Mouse (Mus musculus) kidney, adult 2 months (tissue): ENCODE measurements around the gene Ercc4. TPM values are rescaled to one million over a fixed set of nuclear protein-coding genes. Genes with fewer than 3 reads are reported as not detected.

Experiments
- DNase-seq: peaks from one replicate; pipeline ENCODE4 v3.0.0; 2021
- H3K27ac ChIP-seq: fragments of 200-500 bp; 2 replicates; pipeline ENCODE4 v1.5.1; 2012; ENCODE audit warnings: low read depth, low read length, control low read depth, inconsistent platforms; ENCODE audit not compliant: insufficient read depth
- H3K27me3 ChIP-seq: fragments of 200-500 bp; replicated peaks from 2 replicates; pipeline ENCODE4 v1.6.1; 2012; ENCODE audit warnings: mild to moderate bottlenecking, moderate library complexity, low read length, inconsistent platforms; ENCODE audit not compliant: control insufficient read depth, insufficient read depth
- H3K36me3 ChIP-seq: fragments of 200-500 bp; 2 replicates; pipeline ENCODE4 v1.6.1; 2012; ENCODE audit warnings: mild to moderate bottlenecking, moderate library complexity, low read length, inconsistent platforms; ENCODE audit not compliant: control insufficient read depth, insufficient read depth
- H3K4me1 ChIP-seq: fragments of 200-500 bp; 2 replicates; pipeline ENCODE4 v1.6.1; 2011; ENCODE audit warnings: low read length; ENCODE audit not compliant: control insufficient read depth, insufficient read depth
- H3K4me3 ChIP-seq: fragments of 200-500 bp; 2 replicates; pipeline ENCODE4 v1.5.1; 2011; ENCODE audit warnings: mild to moderate bottlenecking, low read depth, low read length, control low read depth; ENCODE audit not compliant: insufficient read depth
- CTCF ChIP-seq: fragments of 200-500 bp; conservative IDR thresholded peaks from 2 replicates; pipeline ENCODE4 v1.5.1; 2011; ENCODE audit warnings: low read depth, mild to moderate bottlenecking, control low read depth, low read length, moderate library complexity, mixed read lengths; ENCODE audit not compliant: insufficient read depth, insufficient read length
- POLR2A ChIP-seq: fragments of 200-500 bp; IDR thresholded peaks from one replicate; pipeline ENCODE4 v1.6.1; 2011; ENCODE audit warnings: low read depth, low read length, control low read depth
- WGBS: fragments of 180-500 bp; shearing (Covaris S2); methylation state at CpG from one replicate; pipeline ENCODE4 v1.1.7; 2018; 5-methylcytosine and 5-hydroxymethylcytosine counted together
- polyA plus RNA-seq: library from polyadenylated mRNA; depleted of rRNA; stranded (reverse); fragments of >200 nt; gene quantifications from 2 replicates; pipeline ENCODE4 v1.2.3, GENCODE M21; 2012; rRNA removed

Gene Ercc4
- 10.0 and 13.2 TPM in 2 replicates for polyA plus RNA-seq

DNA sequence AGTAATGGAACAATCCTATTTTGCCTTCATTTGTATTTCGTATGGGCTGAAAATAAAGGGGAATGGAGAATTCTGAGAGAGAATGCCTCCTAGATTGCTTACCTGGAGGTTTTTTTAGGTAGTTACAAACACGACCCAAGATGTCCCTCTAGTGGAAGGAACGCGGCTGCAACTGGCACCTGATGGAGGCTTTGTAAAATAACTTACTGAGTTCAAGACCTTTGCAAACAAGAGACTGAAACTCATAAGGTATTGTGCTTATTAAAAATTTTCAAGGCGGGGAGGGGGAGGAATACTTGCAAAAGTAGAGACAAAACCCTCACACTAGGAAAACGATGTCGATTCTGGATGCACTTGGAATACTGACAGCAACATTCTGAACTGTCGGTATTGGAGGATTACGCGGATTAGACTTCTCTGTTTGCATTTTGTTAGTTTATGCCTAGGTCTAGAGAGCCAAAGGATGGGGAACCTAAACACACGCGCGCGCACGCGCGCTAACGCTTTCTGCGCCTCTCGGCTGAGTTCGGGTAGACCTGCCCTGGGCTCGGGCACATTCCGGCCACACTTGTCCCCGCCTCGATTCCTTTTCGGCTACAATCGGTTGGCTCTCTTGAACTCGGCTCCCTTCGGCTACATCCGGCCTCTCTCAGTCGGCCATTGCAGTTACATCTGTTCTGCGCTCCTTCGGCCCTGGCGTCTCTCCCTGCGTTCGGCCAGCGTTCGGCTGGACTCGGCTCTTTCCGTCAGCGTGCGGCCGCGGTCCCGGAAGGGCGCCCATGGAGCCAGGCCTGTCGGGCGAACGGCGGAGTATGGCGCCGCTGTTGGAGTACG lies at the start of gene Ercc4:
Gene Ercc4 (plus strand): TSS at position 529 of the 834 bp plus-strand sequence.
- peak; percentile 98 for DNase-seq
- Histone ChIP-seq H3K4me1 (peaks cover 5% of the 10 kb centered on the region; the same call in 1 of the 2 replicates), H3K27ac (peak within 1 kb of the TSS; percentile 72), H3K4me3 (peak within 1 kb of the TSS; percentile 77), H3K36me3 (peaks cover 2% of the 10 kb centered on the region; the same call in 1 of the 2 replicates), H3K27me3 (no peaks in the 10 kb centered on the region)
- under 1% methylated on average over 53 of the region's 53 CpGs for WGBS
- TF ChIP-seq CTCF: peak; percentile 67
- TF ChIP-seq POLR2A: peak; percentile 64

DNA sequence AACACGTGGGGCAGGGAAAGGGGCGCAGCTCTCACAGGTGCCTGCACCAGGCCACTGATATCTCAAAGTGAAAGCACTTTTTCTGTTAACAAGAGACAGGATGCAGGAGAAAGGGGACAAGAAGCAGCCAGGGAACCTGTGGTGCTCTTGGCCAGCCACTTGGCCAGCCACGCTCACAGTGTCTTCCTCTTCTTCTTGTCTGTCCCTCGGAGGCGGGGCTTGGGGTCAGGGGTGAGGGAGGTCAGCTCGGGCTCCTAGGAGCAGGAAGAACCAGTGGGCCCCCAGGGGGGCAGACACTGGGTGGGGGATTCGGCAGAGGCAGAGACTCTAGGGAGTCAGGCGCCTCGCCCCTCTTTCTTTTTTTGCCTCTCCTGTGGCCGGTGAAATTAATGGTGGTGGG lies 48.4 kb upstream of the Ercc4 start:
- TF ChIP-seq CTCF (no peak), POLR2A (no peak)
- no peaks in the 10 kb centered on the region for H3K4me1 ChIP-seq
- H3K4me3 ChIP-seq: no peak overlapping the region
- H3K27ac ChIP-seq: no peak overlapping the region
- H3K27me3 ChIP-seq: no peaks in the 10 kb centered on the region
- no peak for DNase-seq
- 45% methylated on average over 10 of the region's 10 CpGs for WGBS
- H3K36me3 ChIP-seq: no peaks in the 10 kb centered on the region

DNA sequence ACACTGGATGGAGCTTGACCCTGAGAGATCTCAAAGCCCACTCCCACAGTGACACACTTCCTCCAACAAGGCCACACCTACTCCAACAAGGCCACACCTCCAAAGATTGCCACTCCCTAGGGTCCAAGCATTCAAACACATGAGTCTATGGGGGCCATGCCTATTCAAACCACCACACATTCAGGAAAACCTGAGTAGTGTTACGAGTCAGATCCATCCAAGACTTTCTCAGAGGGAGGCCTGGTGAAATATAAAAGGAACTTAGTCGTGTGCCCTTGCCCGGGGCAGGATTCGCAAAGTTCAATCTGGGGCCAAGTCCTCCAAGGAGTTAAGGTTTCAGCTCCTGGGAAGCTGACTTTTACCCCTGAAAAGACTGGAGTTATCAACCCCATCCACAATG lies 35.3 kb upstream of the Ercc4 start:
- no peak overlapping the region for H3K27ac ChIP-seq
- no peaks in the 10 kb centered on the region for H3K4me1 ChIP-seq
- TF ChIP-seq POLR2A: no peak
- TF ChIP-seq CTCF: no peak
- no peaks in the 10 kb centered on the region for H3K36me3 ChIP-seq
- H3K4me3 ChIP-seq: no peak overlapping the region
- WGBS: 61% methylated on average over 4 of the region's 4 CpGs
- no peaks in the 10 kb centered on the region for H3K27me3 ChIP-seq
- DNase-seq: no peak

DNA sequence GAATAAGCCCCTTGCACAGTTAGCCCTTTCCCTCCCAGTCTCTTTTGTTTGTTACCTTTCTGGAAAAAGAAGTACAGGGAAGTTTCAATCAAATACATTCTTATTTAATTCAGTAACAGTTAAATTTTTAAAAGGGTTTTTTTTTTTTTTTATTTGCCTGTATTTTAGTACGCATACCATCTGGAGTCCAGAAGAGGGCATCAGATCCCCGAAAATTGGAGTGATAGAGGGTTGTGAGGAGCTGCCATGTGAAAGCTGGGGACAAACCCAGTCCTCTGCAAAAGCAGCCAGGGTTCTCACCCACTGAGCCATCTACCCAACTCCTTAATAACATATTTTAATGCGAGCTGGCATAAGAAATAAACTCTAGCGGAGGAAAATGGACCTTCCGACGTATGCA lies 29.3 kb upstream of the Ercc4 start:
- 64% methylated on average over 6 of the region's 6 CpGs for WGBS
- no peak overlapping the region for H3K4me3 ChIP-seq
- H3K4me1 ChIP-seq: peaks cover 5% of the 10 kb centered on the region; the same call in 1 of the 2 replicates
- no peak overlapping the region for H3K27ac ChIP-seq
- no peak for TF ChIP-seq POLR2A
- TF ChIP-seq CTCF: no peak
- H3K36me3 ChIP-seq: no peaks in the 10 kb centered on the region
- no peaks in the 10 kb centered on the region for H3K27me3 ChIP-seq
- DNase-seq: peak; percentile 23

DNA sequence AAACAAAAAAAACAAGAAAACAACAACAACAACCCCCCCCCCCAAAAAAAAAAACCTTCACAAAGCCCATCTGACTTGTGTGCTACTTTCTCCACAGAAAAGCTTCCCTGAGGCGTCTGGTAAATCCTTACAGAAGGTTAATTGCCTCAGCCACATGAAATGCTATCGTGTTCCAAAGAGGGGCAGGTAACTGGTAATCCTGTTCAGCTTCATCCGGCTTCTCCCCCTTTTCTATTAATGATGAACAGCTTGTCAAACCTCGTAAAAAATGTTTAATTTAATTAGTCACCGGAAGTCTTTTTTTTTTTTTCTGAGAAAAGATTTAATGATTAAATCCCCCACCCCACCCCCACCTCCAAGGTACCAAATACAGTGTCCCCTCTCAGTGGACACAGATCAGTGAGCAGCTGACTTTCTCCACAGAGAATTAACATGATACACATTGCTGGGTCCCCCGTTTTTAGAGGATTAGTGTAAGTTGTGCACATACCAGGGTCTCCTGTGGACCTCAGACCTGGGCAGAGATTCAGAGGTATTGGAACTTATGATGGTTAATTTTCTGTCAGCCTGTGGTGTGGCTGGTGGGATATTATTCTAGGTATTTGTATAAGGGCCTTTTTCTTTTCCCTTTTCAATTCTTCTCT lies 26.2 kb upstream of the Ercc4 start:
- Histone ChIP-seq H3K27me3 (no peaks in the 10 kb centered on the region), H3K36me3 (no peaks in the 10 kb centered on the region), H3K4me1 (peaks cover 5% of the 10 kb centered on the region; the same call in 1 of the 2 replicates), H3K27ac (no peak overlapping the region; the same call in 1 of the 2 replicates), H3K4me3 (no peak overlapping the region)
- TF ChIP-seq POLR2A (no peak), CTCF (no peak)
- 37% methylated on average over 6 of the region's 6 CpGs for WGBS
- peak; percentile 79 for DNase-seq

DNA sequence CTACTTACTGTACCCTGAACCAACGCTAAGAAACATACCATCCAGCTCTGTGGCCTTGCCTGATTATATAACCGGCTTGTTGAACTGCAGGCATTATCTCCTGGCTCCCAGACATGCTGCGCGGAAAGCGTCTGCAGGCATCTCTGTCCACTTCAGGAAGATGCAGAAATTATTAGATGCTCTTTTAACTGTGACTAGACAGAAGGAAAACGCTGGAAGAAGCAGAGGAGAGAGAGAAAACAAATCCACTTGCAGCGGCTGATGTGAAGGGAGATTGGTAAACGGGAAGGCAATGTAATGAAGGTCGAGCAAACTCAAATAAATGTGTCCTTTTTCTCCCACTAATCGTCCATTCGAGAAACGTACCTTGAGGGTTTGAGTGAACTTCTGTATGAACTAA lies 1.1 kb upstream of the Ercc4 start:
- no peaks in the 10 kb centered on the region; the same call in 1 of the 2 replicates for H3K36me3 ChIP-seq
- TF ChIP-seq CTCF: no peak
- no peak for TF ChIP-seq POLR2A
- no peak overlapping the region for H3K27ac ChIP-seq
- 85% methylated on average over 12 of the region's 12 CpGs for WGBS
- DNase-seq: no peak
- H3K4me1 ChIP-seq: peaks cover 5% of the 10 kb centered on the region; the same call in 1 of the 2 replicates
- H3K27me3 ChIP-seq: no peaks in the 10 kb centered on the region
- H3K4me3 ChIP-seq: no peak overlapping the region

DNA sequence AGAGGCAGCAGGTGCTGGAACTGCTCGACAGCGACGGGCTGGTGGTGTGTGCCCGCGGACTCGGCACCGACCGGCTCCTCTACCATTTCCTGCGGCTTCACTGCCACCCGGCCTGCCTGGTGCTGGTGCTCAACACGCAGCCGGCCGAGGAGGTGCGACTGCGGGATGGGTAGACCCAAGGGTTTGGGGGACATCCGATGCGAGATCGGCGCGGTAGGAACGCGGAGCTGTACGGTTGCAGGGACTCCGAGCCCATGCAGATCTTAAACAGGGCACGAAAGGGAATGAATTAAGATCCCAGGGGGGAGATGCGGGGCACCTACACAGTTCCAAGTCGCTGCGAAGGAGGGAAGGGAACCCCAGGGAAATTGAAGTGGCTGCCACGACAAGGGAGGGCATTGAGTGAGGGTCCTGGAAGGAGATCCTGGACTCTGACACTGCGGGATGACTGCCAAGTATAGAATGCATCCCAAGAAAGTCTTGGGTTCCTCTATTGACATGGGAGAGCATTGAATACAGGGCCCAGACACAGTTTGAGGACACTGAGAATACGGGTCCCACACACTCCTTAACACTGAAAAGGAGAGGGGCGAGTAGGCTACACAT lies 609 bp downstream of the Ercc4 start:
- Histone ChIP-seq H3K4me1 (peaks cover 5% of the 10 kb centered on the region; the same call in 1 of the 2 replicates), H3K27me3 (no peaks in the 10 kb centered on the region), H3K4me3 (peak overlapping the region; percentile 77), H3K27ac (peak overlapping the region; percentile 39; the same call in 1 of the 2 replicates), H3K36me3 (peaks cover 2% of the 10 kb centered on the region)
- WGBS: 1% methylated on average over 32 of the region's 32 CpGs
- TF ChIP-seq CTCF (no peak), POLR2A (no peak)
- DNase-seq: no peak
